Mouse (Mus musculus) layer of hippocampus, adult 18-20 months (tissue): ENCODE data around the gene Lpcat1. TPM values are rescaled to one million over a fixed set of nuclear protein-coding genes. Genes with fewer than 3 reads are reported as not detected.

Experiments
- DNase-seq, 2 experiments: peaks; one replicate each; pipeline ENCODE4 v3.0.0; 2022; ENCODE audit warnings: low spot score in 2 of 2
- total RNA-seq, 2 experiments: library from RNA; stranded (reverse); gene quantifications; 2 replicates each; pipeline ENCODE4 v1.2.3; 2021

Gene Lpcat1
- total RNA-seq, 2 experiments from 2014 or later = 35.0 to 37.7 TPM

- DNase-seq = no peak
Measured at GRCm38 (mm10) chr13:73516886-73517285, 49.9 kb downstream of the Lpcat1 start.

GRCm38 (mm10) chr13:73533716-73534115, 66.7 kb downstream of the Lpcat1 start:
- DNase-seq = no peak

- DNase-seq = no peak
Measured at GRCm38 (mm10) chr13:73535287-73535686, 68.3 kb downstream of the Lpcat1 start.

- no peak for DNase-seq
Measured at GRCm38 (mm10) chr13:73536403-73536821, 69.4 kb downstream of the Lpcat1 start, which contains the start of gene Slc6a3. TSS of gene Slc6a3 (plus strand) at chr13:73536747.

GRCm38 (mm10) chr13:73536824-73537223, 69.8 kb downstream of the Lpcat1 start:
- DNase-seq = no peak

- DNase-seq = no peak
Measured at GRCm38 (mm10) chr13:73564201-73564600, 97.2 kb downstream of the Lpcat1 start.

Other genes starting within 250 kb of the Lpcat1 start
- gene Irx4, start 206.7 kb upstream of the Lpcat1 start, total RNA-seq = not detected
- 10 to 100 TPM; 30.2 to 37.9 TPM for gene Mrpl36, start 138.7 kb upstream of the Lpcat1 start, total RNA-seq
- gene Ndufs6, start 138.7 kb upstream of the Lpcat1 start, total RNA-seq = 100 to 1,000 TPM; 164 to 169 TPM
- under 1 TPM; 0.15 to 0.27 TPM for gene Slc6a3, start 69.5 kb downstream of the Lpcat1 start, total RNA-seq
- gene Clptm1l, start 136.8 kb downstream of the Lpcat1 start, total RNA-seq = 100 to 1,000 TPM; 118 to 123 TPM
- 1 to 10 TPM; 2.4 to 3.6 TPM for gene Tert, start 159.7 kb downstream of the Lpcat1 start, total RNA-seq
- gene Slc6a18, start 210.8 kb downstream of the Lpcat1 start, total RNA-seq = not detected
- gene Slc6a19, start 237.7 kb downstream of the Lpcat1 start, total RNA-seq = under 1 TPM in 1 of 2 experiments, not detected in 1; 0.17 TPM